Mouse (Mus musculus) adrenal gland, postnatal 25 days (tissue): ENCODE data around the gene Tctn3. TPM values are rescaled to one million over a fixed set of nuclear protein-coding genes. Genes with fewer than 3 reads are reported as not detected.
A peak's percentile ranks its signal among the peaks of the same experiment; 100 is the strongest.

ENCODE experiments used
- DNase-seq: peaks from one replicate; pipeline ENCODE4 v3.0.0; 2021; ENCODE audit warnings: mixed read lengths
- long read RNA-seq: library from polyadenylated mRNA; stranded (forward); transcript quantifications from one replicate; pipeline ENCODE4 v2.0.0, GENCODE M21; 2021
- total RNA-seq: library from RNA; stranded (reverse); gene quantifications from 2 replicates; pipeline ENCODE4 v1.2.3, GENCODE M21; 2021

Tctn3 gene
- total RNA-seq: 6.7 and 8.4 TPM in 2 replicates
- long read RNA-seq, transcript Tctn3-201 (14 exons, 2,743 nt): major isoform, 6 of 9 reads
- long read RNA-seq, partial matches to known transcripts: 1 of 9 reads
- long read RNA-seq, other reads (novel, unspliced or antisense): 2 of 9 reads

GRCm38 (mm10) chr19:40611830-40612506 lies at the start of gene Tctn3, which contains the start of gene Entpd1:
Gene Tctn3, minus strand, starts transcription at chr19:40612233.
Gene Entpd1, plus strand, starts transcription at chr19:40612366.
- peak; percentile 97 for DNase-seq

- no peak for DNase-seq
Measured at GRCm38 (mm10) chr19:40661108-40661507, 49.1 kb upstream of the Tctn3 start.

GRCm38 (mm10) chr19:40660510-40660909 lies 48.5 kb upstream of the Tctn3 start:
- no peak for DNase-seq

GRCm38 (mm10) chr19:40659651-40660478 lies 47.8 kb upstream of the Tctn3 start:
- no peak for DNase-seq

- no peak for DNase-seq
Measured at GRCm38 (mm10) chr19:40658935-40659334, 46.9 kb upstream of the Tctn3 start.

- DNase-seq: no peak
Measured at GRCm38 (mm10) chr19:40658281-40658680, 46.2 kb upstream of the Tctn3 start.

GRCm38 (mm10) chr19:40656207-40656606 lies 44.2 kb upstream of the Tctn3 start:
- DNase-seq: no peak

- DNase-seq: no peak
Measured at GRCm38 (mm10) chr19:40650090-40650489, 38.1 kb upstream of the Tctn3 start.

- DNase-seq: no peak
Measured at GRCm38 (mm10) chr19:40647319-40648158, 35.5 kb upstream of the Tctn3 start.

- DNase-seq: no peak
Measured at GRCm38 (mm10) chr19:40646379-40646778, 34.3 kb upstream of the Tctn3 start.

- DNase-seq: no peak
Measured at GRCm38 (mm10) chr19:40643846-40644245, 31.8 kb upstream of the Tctn3 start.

GRCm38 (mm10) chr19:40640799-40641198 lies 28.8 kb upstream of the Tctn3 start:
- DNase-seq: no peak

GRCm38 (mm10) chr19:40639729-40640304 lies 27.8 kb upstream of the Tctn3 start:
- no peak for DNase-seq

GRCm38 (mm10) chr19:40638582-40638981 lies 26.5 kb upstream of the Tctn3 start:
- DNase-seq: no peak

- no peak for DNase-seq
Measured at GRCm38 (mm10) chr19:40637601-40638000, 25.6 kb upstream of the Tctn3 start.

GRCm38 (mm10) chr19:40637091-40637490 lies 25.1 kb upstream of the Tctn3 start:
- no peak for DNase-seq

- no peak for DNase-seq
Measured at GRCm38 (mm10) chr19:40633144-40633543, 21.1 kb upstream of the Tctn3 start.

GRCm38 (mm10) chr19:40632668-40633067 lies 20.6 kb upstream of the Tctn3 start:
- no peak for DNase-seq

GRCm38 (mm10) chr19:40632193-40632592 lies 20.2 kb upstream of the Tctn3 start:
- no peak for DNase-seq

- no peak for DNase-seq
Measured at GRCm38 (mm10) chr19:40630606-40631005, 18.6 kb upstream of the Tctn3 start.

- DNase-seq: no peak
Measured at GRCm38 (mm10) chr19:40630096-40630495, 18.1 kb upstream of the Tctn3 start.

- DNase-seq: no peak
Measured at GRCm38 (mm10) chr19:40628950-40629349, 16.9 kb upstream of the Tctn3 start.
